Mouse (Mus musculus) hindbrain, embryonic 14.5 days (tissue): ENCODE measurements around the gene Prom1. TPM values are rescaled to one million over a fixed set of nuclear protein-coding genes. Genes with fewer than 3 reads are reported as not detected.

ENCODE experiments used
- ATAC-seq: fragments of 200-750 bp; cut with Nextera tagmentation; 2 replicates; pipeline ENCODE4 v1.8.0; 2017; ENCODE audit warnings: moderate number of reproducible peaks, mild to moderate bottlenecking, moderate TSS enrichment, moderate library complexity; ENCODE audit not compliant: low FRiP score
- DNase-seq: peaks from one replicate; pipeline ENCODE4 v3.0.0-alpha.2; 2015; ENCODE audit warnings: low spot score
- H3K27ac ChIP-seq: fragments of 300-500 bp; sonication (generic); 2 replicates; pipeline ENCODE4 v1.5.1; 2014; ENCODE audit warnings: mild to moderate bottlenecking, moderate library complexity
- H3K27me3 ChIP-seq: fragments of 300-500 bp; sonication (generic); 2 replicates; pipeline ENCODE4 v1.6.1; 2014; ENCODE audit warnings: mild to moderate bottlenecking, low read length, mixed read lengths; ENCODE audit not compliant: control insufficient read depth, insufficient read depth
- H3K36me3 ChIP-seq: fragments of 300-500 bp; sonication (generic); replicated peaks from 2 replicates; pipeline ENCODE4 v1.6.1; 2014; ENCODE audit not compliant: control insufficient read depth, insufficient read depth
- H3K4me1 ChIP-seq: fragments of 300-500 bp; sonication (generic); replicated peaks from 2 replicates; pipeline ENCODE4 v1.6.1; 2014; ENCODE audit warnings: antibody characterized with exemption, low read length, mixed read lengths; ENCODE audit not compliant: control insufficient read depth, insufficient read depth
- H3K4me2 ChIP-seq: fragments of 300-500 bp; sonication (generic); replicated peaks from 2 replicates; pipeline ENCODE4 v1.6.1; 2014; ENCODE audit warnings: mild to moderate bottlenecking, moderate library complexity
- H3K4me3 ChIP-seq: fragments of 300-500 bp; sonication (generic); replicated peaks from 2 replicates; pipeline ENCODE4 v1.5.1; 2014; ENCODE audit warnings: mild to moderate bottlenecking, low read length
- H3K9ac ChIP-seq: fragments of 300-500 bp; sonication (generic); 2 replicates; pipeline ENCODE4 v1.6.1; 2014
- H3K9me3 ChIP-seq: fragments of 300-500 bp; sonication (generic); 2 replicates; pipeline ENCODE4 v1.6.1; 2016; ENCODE audit warnings: low read length; ENCODE audit not compliant: control insufficient read depth
- WGBS: fragments of 180-500 bp; shearing (Covaris S2); extraction: QIAGEN DNeasy Blood & Tissue Kit; methylation state at CpG from one replicate; pipeline ENCODE4 v1.1.7; 2014; 5-methylcytosine and 5-hydroxymethylcytosine counted together
- polyA plus RNA-seq: library from polyadenylated mRNA; unstranded; fragments of >200 nt; fragmentation: Nextera tagmentation; extraction: Ambion mirVana; gene quantifications from 2 replicates; pipeline ENCODE4 v1.2.1, GENCODE M21; 2014

Gene Prom1
- polyA plus RNA-seq, 1 experiment from 2014 or later: 42.6 TPM

GRCm38 (mm10) chr5:44108125-44108524 is 6.3 kb upstream of the Prom1 start:
- Histone ChIP-seq H3K36me3 (no peaks in the 10 kb centered on the region), H3K4me3 (no peak overlapping the region), H3K9ac (no peak overlapping the region), H3K9me3 (no peaks in the 10 kb centered on the region), H3K4me1 (no peaks in the 10 kb centered on the region), H3K27ac (no peak overlapping the region), H3K27me3 (no peaks in the 10 kb centered on the region), H3K4me2 (no peak overlapping the region)
- WGBS: 90% methylated on average over 4 of the region's 4 CpGs
- ATAC-seq (no peak), DNase-seq (no peak)

- WGBS: 70% methylated on average over 4 of the region's 4 CpGs
- Histone ChIP-seq H3K4me1 (peaks cover 11% of the 10 kb centered on the region; the same call in 1 of the 2 replicates), H3K36me3 (no peaks in the 10 kb centered on the region), H3K27me3 (no peaks in the 10 kb centered on the region), H3K27ac (no peak overlapping the region), H3K9ac (no peak overlapping the region), H3K9me3 (no peaks in the 10 kb centered on the region), H3K4me2 (no peak overlapping the region), H3K4me3 (no peak overlapping the region)
- DNase-seq (no peak), ATAC-seq (no peak)
These were observed 3.4 kb upstream of the Prom1 start for GRCm38 (mm10) chr5:44105192-44105591.

- Histone ChIP-seq H3K9ac (no peak overlapping the region), H3K9me3 (no peaks in the 10 kb centered on the region), H3K27ac (no peak overlapping the region), H3K36me3 (no peaks in the 10 kb centered on the region), H3K4me2 (no peak overlapping the region), H3K4me1 (peaks cover 14% of the 10 kb centered on the region), H3K27me3 (no peaks in the 10 kb centered on the region), H3K4me3 (no peak overlapping the region)
- ATAC-seq: no peak
- 17% methylated on average over 8 of the region's 8 CpGs for WGBS
- no peak for DNase-seq
These were observed 2.9 kb upstream of the Prom1 start for GRCm38 (mm10) chr5:44104686-44105085.

GRCm38 (mm10) chr5:44104120-44104519 is 2.3 kb upstream of the Prom1 start:
- ATAC-seq (no peak), DNase-seq (no peak)
- H3K4me2 ChIP-seq: no peak overlapping the region
- peaks cover 20% of the 10 kb centered on the region for H3K4me1 ChIP-seq
- H3K27me3 ChIP-seq: no peaks in the 10 kb centered on the region
- H3K36me3 ChIP-seq: no peaks in the 10 kb centered on the region
- H3K27ac ChIP-seq: no peak overlapping the region
- H3K9me3 ChIP-seq: no peaks in the 10 kb centered on the region
- no peak overlapping the region for H3K9ac ChIP-seq
- WGBS: 67% methylated on average over 2 of the region's 2 CpGs
- H3K4me3 ChIP-seq: no peak overlapping the region

- no peaks in the 10 kb centered on the region for H3K9me3 ChIP-seq
- ATAC-seq: no peak
- no peak overlapping the region for H3K4me3 ChIP-seq
- H3K9ac ChIP-seq: no peak overlapping the region
- no peaks in the 10 kb centered on the region for H3K27me3 ChIP-seq
- 93% methylated on average over 7 of the region's 7 CpGs for WGBS
- DNase-seq: no peak
- H3K36me3 ChIP-seq: no peaks in the 10 kb centered on the region
- H3K4me2 ChIP-seq: no peak overlapping the region
- no peak overlapping the region for H3K27ac ChIP-seq
- H3K4me1 ChIP-seq: peaks cover 20% of the 10 kb centered on the region
These were observed 1.3 kb upstream of the Prom1 start for GRCm38 (mm10) chr5:44103121-44103520.

- DNase-seq (peak; percentile 64), ATAC-seq (peak; percentile 80)
- peak overlapping the region; percentile 82 for H3K9ac ChIP-seq
- under 1% methylated on average over 43 of the region's 43 CpGs for WGBS
- H3K9me3 ChIP-seq: no peaks in the 10 kb centered on the region
- peak overlapping the region; percentile 75 for H3K4me3 ChIP-seq
- peak overlapping the region; percentile 95 for H3K4me2 ChIP-seq
- peaks cover 20% of the 10 kb centered on the region for H3K4me1 ChIP-seq
- peak overlapping the region; percentile 82 for H3K27ac ChIP-seq
- H3K27me3 ChIP-seq: no peaks in the 10 kb centered on the region
- no peaks in the 10 kb centered on the region for H3K36me3 ChIP-seq
These were observed 1.1 kb downstream of the Prom1 start for GRCm38 (mm10) chr5:44100544-44101230.

- H3K4me3 ChIP-seq: peak overlapping the region; percentile 75
- H3K4me1 ChIP-seq: peaks cover 20% of the 10 kb centered on the region
- H3K9ac ChIP-seq: peak overlapping the region; percentile 82
- ATAC-seq (peak; percentile 44), DNase-seq (peak; percentile 62)
- peak overlapping the region; percentile 95 for H3K4me2 ChIP-seq
- no peaks in the 10 kb centered on the region for H3K27me3 ChIP-seq
- peak overlapping the region; percentile 82 for H3K27ac ChIP-seq
- 3% methylated on average over 12 of the region's 12 CpGs for WGBS
- H3K36me3 ChIP-seq: no peaks in the 10 kb centered on the region
- H3K9me3 ChIP-seq: no peaks in the 10 kb centered on the region
These were observed 1.7 kb downstream of the Prom1 start for GRCm38 (mm10) chr5:44100187-44100543.

GRCm38 (mm10) chr5:44096996-44097395 is 4.8 kb downstream of the Prom1 start:
- 84% methylated on average over 5 of the region's 5 CpGs for WGBS
- ATAC-seq (no peak), DNase-seq (no peak)
- Histone ChIP-seq H3K27me3 (no peaks in the 10 kb centered on the region), H3K9ac (no peak overlapping the region), H3K4me3 (no peak overlapping the region), H3K9me3 (no peaks in the 10 kb centered on the region), H3K4me1 (peaks cover 16% of the 10 kb centered on the region), H3K27ac (no peak overlapping the region), H3K4me2 (no peak overlapping the region), H3K36me3 (peaks cover 13% of the 10 kb centered on the region; the same call in 1 of the 2 replicates)

GRCm38 (mm10) chr5:44096106-44096505 is 5.7 kb downstream of the Prom1 start:
- no peak for DNase-seq
- 92% methylated on average over 10 of the region's 10 CpGs for WGBS

GRCm38 (mm10) chr5:44095697-44096096 is 6.1 kb downstream of the Prom1 start:
- no peak for DNase-seq
- Histone ChIP-seq H3K4me3 (no peak overlapping the region), H3K9me3 (no peaks in the 10 kb centered on the region), H3K4me2 (no peak overlapping the region), H3K36me3 (peaks cover 13% of the 10 kb centered on the region; the same call in 1 of the 2 replicates), H3K27me3 (no peaks in the 10 kb centered on the region), H3K4me1 (peaks cover 8% of the 10 kb centered on the region), H3K9ac (no peak overlapping the region), H3K27ac (no peak overlapping the region)
- ATAC-seq: no peak
- WGBS: 87% methylated on average over 7 of the region's 7 CpGs

More at GRCm38 (mm10) chr5:44096106-44096505, 5.7 kb downstream of the Prom1 start:
- no peak overlapping the region for H3K4me3 ChIP-seq
- no peak for ATAC-seq
- H3K4me2 ChIP-seq: no peak overlapping the region
- H3K36me3 ChIP-seq: peaks cover 13% of the 10 kb centered on the region; the same call in 1 of the 2 replicates
- no peak overlapping the region for H3K27ac ChIP-seq
- H3K9ac ChIP-seq: no peak overlapping the region
- H3K9me3 ChIP-seq: no peaks in the 10 kb centered on the region
- peaks cover 8% of the 10 kb centered on the region for H3K4me1 ChIP-seq
- no peaks in the 10 kb centered on the region for H3K27me3 ChIP-seq
